Mouse (Mus musculus): ENCODE measurements around the gene Prr29.

DNA sequence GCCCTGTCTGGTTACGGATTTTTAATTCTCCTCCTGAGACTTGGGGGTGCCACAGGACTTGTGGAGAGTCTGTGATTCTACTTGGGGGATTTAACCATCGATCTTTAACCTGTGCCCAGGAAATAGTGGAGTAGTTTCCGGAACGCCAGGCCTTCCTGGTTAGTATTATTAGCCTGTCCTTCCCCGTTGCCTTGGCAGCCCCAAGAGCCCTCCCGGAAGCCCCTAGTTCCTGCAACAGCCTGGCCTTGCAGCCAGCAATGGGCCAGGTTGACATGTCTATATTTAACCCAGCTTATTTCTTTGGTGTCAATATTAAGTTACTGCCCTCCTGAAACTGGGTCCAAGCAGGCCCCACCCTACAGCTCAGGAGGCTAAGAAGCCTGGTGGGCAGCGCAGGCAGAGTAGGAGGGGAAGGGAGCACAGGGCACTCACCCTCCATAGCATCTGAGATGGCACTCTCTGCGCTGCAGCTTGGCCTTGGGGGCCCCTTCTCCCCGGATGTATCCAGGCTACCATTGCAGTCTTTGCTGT is 24.2 kb upstream of the Prr29 start:
- TF ChIP-seq CTCF (IDR thresholded peaks at IDR 0.05; ENCODE audit: borderline replicate concordance, extremely low read depth, insufficient read depth, insufficient read length): no peak
- TF ChIP-seq POLR2A (IDR thresholded peaks at IDR 0.05; ENCODE audit: borderline replicate concordance, extremely low read depth, insufficient read depth, insufficient read length, poor library complexity, severe bottlenecking): no peak

Measured in brain, embryonic 14.5 days (tissue).